Mouse (Mus musculus): ENCODE measurements around the gene Nubpl. TPM values are rescaled to one million over a fixed set of nuclear protein-coding genes. Genes with fewer than 3 reads are reported as not detected.

Nubpl gene
- polyA plus RNA-seq, 1 experiment from 2014 or later = 14.6 TPM

DNA sequence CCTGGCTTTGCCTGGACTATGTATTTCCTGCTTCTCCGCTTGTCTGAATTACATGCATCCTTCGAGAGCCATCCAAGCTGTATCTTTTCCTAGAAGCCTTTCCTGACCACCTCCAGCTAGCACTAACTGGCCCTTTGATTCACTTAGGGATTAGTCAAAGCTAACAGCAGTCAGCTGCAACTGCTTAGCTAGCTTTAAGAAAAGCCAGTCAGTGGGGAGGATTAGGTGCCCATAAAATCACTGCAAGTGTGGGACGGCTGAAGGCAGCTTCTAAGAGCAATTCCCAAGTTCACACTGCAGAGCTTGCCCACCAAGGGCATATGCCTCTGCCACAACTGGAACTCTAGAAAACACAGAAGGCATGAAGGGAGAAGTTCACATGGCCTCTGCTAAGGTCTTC lies 252.7 kb downstream of the Nubpl start:
- H3K9me3 ChIP-seq (replicated peaks) = no peaks in the 10 kb centered on the region
- no peak overlapping the region for H3K4me3 ChIP-seq (replicated peaks)
- no peak overlapping the region for H3K27ac ChIP-seq
- peaks cover 4% of the 10 kb centered on the region; the same call in 1 of the 2 replicates for H3K4me1 ChIP-seq
- H3K4me2 ChIP-seq = no peak overlapping the region
- no peak overlapping the region for H3K9ac ChIP-seq
- no peaks in the 10 kb centered on the region for H3K36me3 ChIP-seq
- no peaks in the 10 kb centered on the region for H3K27me3 ChIP-seq
- no peak for ATAC-seq (replicated peaks; ENCODE audit: low FRiP score)
- 69% methylated on average over 3 of the region's 3 CpGs for WGBS

DNA sequence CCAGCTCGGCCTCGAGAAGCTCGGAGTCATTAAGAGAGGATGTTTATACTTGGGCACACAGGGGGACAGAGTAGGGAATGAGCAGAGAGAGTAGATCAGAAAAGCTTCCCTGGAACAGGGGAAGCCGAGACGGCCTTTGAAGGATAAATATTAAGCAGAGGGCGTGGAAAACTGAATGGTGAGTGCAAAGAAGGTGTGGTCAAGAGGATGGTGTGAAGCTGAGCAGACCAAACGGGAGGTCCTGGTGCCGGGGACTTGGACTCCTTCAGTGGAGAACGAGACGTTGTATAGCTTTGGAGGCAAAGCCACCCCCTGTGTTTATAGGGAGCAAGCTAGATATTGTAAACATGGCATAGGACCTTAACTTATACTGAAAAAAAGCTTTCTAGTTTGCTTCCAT lies 261.9 kb downstream of the Nubpl start:
- Histone ChIP-seq H3K4me3 (replicated peaks) (no peak overlapping the region), H3K27me3 (no peaks in the 10 kb centered on the region), H3K27ac (no peak overlapping the region), H3K4me2 (no peak overlapping the region), H3K9me3 (replicated peaks) (no peaks in the 10 kb centered on the region), H3K4me1 (0 out of 2 replicates have a peak, but pooled peaks cover 4% of the 10 kb centered on the region), H3K36me3 (no peaks in the 10 kb centered on the region), H3K9ac (no peak overlapping the region)
- WGBS = 44% methylated on average over 10 of the region's 10 CpGs
- ATAC-seq (replicated peaks; ENCODE audit: low FRiP score) = no peak

DNA sequence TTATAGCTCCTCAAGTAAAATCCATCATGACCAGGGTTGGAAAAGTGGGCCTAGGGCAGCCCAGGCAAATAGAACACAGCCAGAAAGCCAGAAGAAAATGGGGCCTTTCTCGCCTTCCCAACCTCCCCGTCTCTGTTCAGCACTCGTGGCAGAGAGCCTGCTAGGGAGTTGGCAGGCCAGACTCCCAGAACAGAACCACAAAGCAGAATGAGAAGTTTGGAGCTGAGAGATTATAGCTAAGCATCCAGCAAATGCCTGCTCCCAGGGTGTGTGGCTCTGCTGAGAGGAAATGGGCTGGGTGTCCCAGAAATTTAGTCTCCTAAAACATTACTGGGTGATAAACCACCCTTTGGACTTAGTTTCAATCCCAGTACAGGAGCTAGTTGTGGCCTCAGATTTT lies 262.6 kb downstream of the Nubpl start:
- Histone ChIP-seq H3K4me2 (no peak overlapping the region), H3K27me3 (no peaks in the 10 kb centered on the region), H3K4me3 (replicated peaks) (no peak overlapping the region), H3K36me3 (no peaks in the 10 kb centered on the region), H3K27ac (0 out of 2 replicates have a peak overlapping the region, but pooled peaks have one; percentile 3), H3K9me3 (replicated peaks) (no peaks in the 10 kb centered on the region), H3K4me1 (0 out of 2 replicates have a peak, but pooled peaks cover 4% of the 10 kb centered on the region), H3K9ac (no peak overlapping the region)
- no peak for ATAC-seq (replicated peaks; ENCODE audit: low FRiP score)
- 45% methylated on average over 3 of the region's 3 CpGs for WGBS

DNA sequence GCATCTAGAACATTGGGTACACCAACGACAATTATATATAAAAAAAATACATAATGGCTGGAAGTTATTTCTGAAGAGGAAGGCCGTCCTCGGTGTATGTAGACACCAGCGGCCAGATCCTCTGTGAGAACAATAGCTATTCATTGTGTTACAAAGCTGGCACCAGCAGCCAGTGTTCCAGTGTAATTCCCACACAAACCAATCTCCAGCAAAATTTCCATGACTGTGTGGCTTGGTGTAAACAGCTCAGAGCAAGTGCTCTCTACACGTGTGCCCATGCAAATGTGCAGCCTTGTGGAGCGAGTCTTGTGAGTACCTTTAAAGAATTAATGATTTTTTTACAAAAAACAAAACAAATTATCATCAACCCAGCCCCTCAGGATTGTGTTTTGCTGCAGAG lies 263.7 kb downstream of the Nubpl start:
- Histone ChIP-seq H3K36me3 (no peaks in the 10 kb centered on the region), H3K27me3 (no peaks in the 10 kb centered on the region), H3K4me1 (0 out of 2 replicates have a peak, but pooled peaks cover 4% of the 10 kb centered on the region), H3K4me2 (no peak overlapping the region), H3K9me3 (replicated peaks) (no peaks in the 10 kb centered on the region), H3K4me3 (replicated peaks) (no peak overlapping the region), H3K9ac (no peak overlapping the region), H3K27ac (no peak overlapping the region)
- WGBS = 87% methylated on average over 6 of the region's 6 CpGs
- ATAC-seq (replicated peaks; ENCODE audit: low FRiP score) = no peak

Other genes with a start within 250 kb of the Nubpl start
- gene Heatr5a, start 126.4 kb upstream of the Nubpl start, polyA plus RNA-seq (2015; fragmentation: Nextera tagmentation; extraction: Ambion mirVana) = 9.6 and 11.0 TPM in 2 replicates
- gene Dtd2, start 91.2 kb upstream of the Nubpl start, polyA plus RNA-seq (2015; fragmentation: Nextera tagmentation; extraction: Ambion mirVana) = 25.6 and 27.8 TPM in 2 replicates
- not detected in 2 replicates for gene Gpr33, start 69.7 kb upstream of the Nubpl start, polyA plus RNA-seq (2015; fragmentation: Nextera tagmentation; extraction: Ambion mirVana)